Mouse (Mus musculus) midbrain, embryonic 10.5 days (tissue): Measurements from ENCODE around the gene Sfrp4. TPM values are rescaled to one million over a fixed set of nuclear protein-coding genes. Genes with fewer than 3 reads are reported as not detected.
"Not testable (repeated sequence)": the region's sequence is repeated elsewhere in the genome, so short reads cannot be mapped to it uniquely, and the experiment has no call there.

ENCODE experiments used
- DNase-seq: peaks from one replicate; pipeline ENCODE4 v3.0.0-alpha.2; 2017; ENCODE audit warnings: low spot score
- H3K27ac ChIP-seq: fragments of 300-500 bp; sonication (generic); replicated peaks from 2 replicates; pipeline ENCODE4 v1.5.1; 2016; ENCODE audit warnings: mild to moderate bottlenecking
- H3K27me3 ChIP-seq: fragments of 300-500 bp; sonication (generic); 2 replicates; pipeline ENCODE4 v1.6.1; 2016; ENCODE audit warnings: low read depth, mild to moderate bottlenecking; ENCODE audit not compliant: poor library complexity, severe bottlenecking
- H3K36me3 ChIP-seq: fragments of 300-500 bp; sonication (generic); 2 replicates; pipeline ENCODE4 v1.6.1; 2016; ENCODE audit warnings: mild to moderate bottlenecking, moderate library complexity
- H3K4me1 ChIP-seq: fragments of 300-500 bp; sonication (generic); 2 replicates; pipeline ENCODE4 v1.6.1; 2016
- H3K4me3 ChIP-seq: fragments of 300-500 bp; sonication (generic); 2 replicates; pipeline ENCODE4 v1.5.1; 2016; ENCODE audit warnings: mild to moderate bottlenecking, moderate library complexity
- H3K9me3 ChIP-seq: fragments of 300-500 bp; sonication (generic); replicated peaks from 2 replicates; pipeline ENCODE4 v1.6.1; 2016; ENCODE audit warnings: mild to moderate bottlenecking
- WGBS: fragments of 180-500 bp; shearing (Covaris S2); methylation state at CpG from one replicate; pipeline ENCODE4 v1.1.7; 2016; 5-methylcytosine and 5-hydroxymethylcytosine counted together
- polyA plus RNA-seq: library from polyadenylated mRNA; unstranded; fragments of >200 nt; fragmentation: Nextera tagmentation; extraction: Ambion mirVana; gene quantifications from 2 replicates; pipeline ENCODE4 v1.2.1, GENCODE M21; 2016

Sfrp4 gene
- polyA plus RNA-seq = 0.81 and 3.0 TPM in 2 replicates

DNA sequence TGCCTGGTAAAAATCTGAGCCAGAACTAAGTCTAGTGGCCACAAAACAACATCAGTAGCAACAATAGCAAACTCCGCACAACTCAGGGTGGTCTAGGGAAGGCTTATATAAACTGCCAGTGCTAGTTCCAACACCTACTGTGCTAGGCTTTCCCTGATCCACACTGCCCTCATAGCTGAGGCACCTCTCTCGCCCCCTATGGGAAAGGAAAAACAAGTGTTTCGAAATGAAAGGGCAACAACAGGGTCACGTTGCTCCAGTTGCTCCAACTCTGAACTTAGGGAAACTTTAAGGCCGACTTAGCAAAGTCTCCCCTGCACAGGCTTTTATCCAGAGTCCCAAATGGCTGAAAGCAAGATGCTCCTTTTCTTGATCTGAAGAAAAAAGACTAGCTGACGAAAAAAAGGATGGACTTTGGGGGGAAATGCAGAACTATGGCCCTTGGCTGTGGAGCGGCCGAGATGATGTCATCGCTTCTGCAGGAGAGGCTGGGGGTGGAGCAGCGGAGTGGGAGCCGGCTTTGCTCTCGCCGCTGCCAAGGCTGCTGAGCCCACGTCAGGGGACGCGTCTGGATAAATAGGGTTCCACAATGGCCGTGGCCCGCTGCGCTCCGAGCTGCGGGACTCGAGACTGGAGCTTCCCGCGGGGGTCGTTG lies at the start of gene Sfrp4:
Gene Sfrp4 (plus strand): TSS at position 532 of the 655 bp plus-strand sequence.
- Histone ChIP-seq H3K27ac (peak within 1 kb of the TSS; percentile 81), H3K4me3 (peak within 1 kb of the TSS; percentile 64), H3K27me3 (peaks cover 48% of the 10 kb centered on the region), H3K36me3 (no peaks in the 10 kb centered on the region), H3K9me3 (no peaks in the 10 kb centered on the region), H3K4me1 (peaks cover 37% of the 10 kb centered on the region)
- DNase-seq = peak; percentile 73
- WGBS = 2% methylated on average over 25 of the region's 25 CpGs

DNA sequence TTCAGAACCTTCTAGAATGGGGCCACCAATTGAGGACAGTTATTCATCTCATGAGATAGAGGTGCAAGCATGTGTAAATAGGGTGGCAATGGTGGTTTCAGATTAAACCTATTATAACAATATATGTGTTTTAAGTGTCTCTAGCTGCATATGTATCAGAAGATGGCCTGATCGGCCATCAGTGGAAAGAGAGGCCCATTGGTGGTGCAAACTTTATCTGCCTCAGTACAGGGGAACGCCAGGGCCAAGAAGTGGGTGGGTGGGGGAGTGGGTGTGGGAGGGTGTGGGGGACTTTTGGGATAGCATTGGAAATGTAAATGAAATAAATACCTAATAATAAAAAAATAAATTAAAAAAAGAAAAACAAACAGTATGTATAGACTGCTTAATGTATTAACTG lies 48.2 kb upstream of the Sfrp4 start:
- 89% methylated on average over 2 of the region's 2 CpGs for WGBS
- not testable (repeated sequence) for H3K27ac ChIP-seq, H3K27me3 ChIP-seq, DNase-seq, H3K9me3 ChIP-seq, H3K36me3 ChIP-seq, H3K4me3 ChIP-seq, H3K4me1 ChIP-seq

DNA sequence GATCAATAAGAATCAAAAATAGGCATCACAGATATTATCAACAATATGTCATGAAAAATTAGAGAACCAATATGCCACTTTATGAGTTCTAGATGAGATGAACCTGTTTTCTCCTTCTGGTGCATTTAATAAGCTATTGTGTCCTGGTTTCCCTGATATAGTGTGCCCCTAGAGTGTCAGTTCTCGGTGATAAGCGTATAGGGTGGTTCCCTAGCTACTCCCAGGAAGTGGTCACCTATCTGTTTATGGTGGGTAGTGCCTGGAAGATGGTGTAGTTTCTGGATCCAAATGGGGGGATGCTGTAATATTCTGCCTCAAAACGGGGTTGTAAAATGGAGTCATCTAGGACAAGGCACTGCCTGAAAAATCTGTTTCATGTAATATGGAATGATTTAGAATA lies 47.0 kb upstream of the Sfrp4 start:
- Histone ChIP-seq H3K9me3 (no peaks in the 10 kb centered on the region), H3K27me3 (no peaks in the 10 kb centered on the region), H3K36me3 (no peaks in the 10 kb centered on the region), H3K4me1 (no peaks in the 10 kb centered on the region), H3K27ac (no peak overlapping the region), H3K4me3 (no peak overlapping the region)
- no peak for DNase-seq
- WGBS = 89% methylated on average over 3 of the region's 3 CpGs

DNA sequence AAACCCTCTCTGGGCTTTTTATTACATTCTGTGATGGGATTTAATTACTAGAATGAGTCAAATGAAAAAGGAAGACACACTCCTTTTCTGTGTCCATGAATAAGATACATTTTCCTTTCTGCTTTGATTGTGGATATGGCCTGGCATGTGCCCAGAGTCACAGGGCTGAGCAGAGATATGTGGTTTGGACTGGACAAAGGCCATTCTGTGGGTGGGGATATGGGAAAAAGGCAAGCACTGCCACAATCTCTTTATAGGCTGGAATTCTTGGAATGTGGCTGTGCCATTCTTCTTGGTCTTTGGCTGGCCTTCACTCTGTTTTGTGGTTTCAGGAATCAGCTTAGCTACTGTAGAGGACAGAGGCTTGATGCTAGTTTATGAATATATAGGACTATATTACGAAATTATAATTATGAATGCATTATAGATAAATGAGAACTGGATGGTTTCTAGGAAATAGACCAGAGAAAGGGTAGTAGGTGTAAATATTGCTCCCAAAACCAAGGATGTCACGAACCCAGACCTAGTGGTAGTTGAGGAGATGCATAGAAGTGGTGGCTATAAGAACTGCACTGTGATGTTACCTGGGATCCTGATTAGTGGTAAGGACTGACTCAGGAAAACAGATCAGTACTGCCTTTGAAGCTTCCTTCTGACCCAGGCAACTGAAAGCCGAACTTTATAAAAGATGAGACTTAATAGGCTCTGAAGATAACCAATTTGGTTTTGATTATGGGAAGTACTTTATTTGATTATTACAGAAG lies 31.7 kb upstream of the Sfrp4 start:
- 85% methylated on average over 3 of the region's 3 CpGs for WGBS
- Histone ChIP-seq H3K4me3 (no peak overlapping the region), H3K36me3 (0 out of 2 replicates have a peak, but pooled peaks cover 4% of the 10 kb centered on the region), H3K27me3 (no peaks in the 10 kb centered on the region), H3K4me1 (0 out of 2 replicates have a peak, but pooled peaks cover 3% of the 10 kb centered on the region), H3K9me3 (no peaks in the 10 kb centered on the region), H3K27ac (no peak overlapping the region)
- no peak for DNase-seq

DNA sequence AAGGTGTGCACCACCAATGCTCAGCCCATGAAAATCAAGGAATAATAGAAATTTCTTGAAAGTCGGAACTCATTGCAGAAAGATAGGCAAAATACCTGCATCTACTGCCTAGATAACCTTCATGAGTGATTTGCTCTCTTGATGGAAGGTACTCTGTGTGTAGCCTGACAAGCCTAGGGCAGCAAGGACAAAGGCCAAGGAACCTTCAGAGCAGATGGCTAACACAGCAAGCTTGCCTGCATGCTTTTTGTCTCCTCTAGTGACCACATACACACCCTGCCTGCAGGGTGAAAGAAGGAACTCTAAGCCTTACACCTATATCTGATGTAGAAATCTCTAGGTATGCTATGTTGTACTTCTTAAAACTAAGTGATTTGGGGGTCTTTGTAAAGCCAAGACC lies 27.8 kb upstream of the Sfrp4 start:
- Histone ChIP-seq H3K36me3 (0 out of 2 replicates have a peak, but pooled peaks cover 4% of the 10 kb centered on the region), H3K9me3 (no peaks in the 10 kb centered on the region), H3K4me3 (no peak overlapping the region), H3K27me3 (no peaks in the 10 kb centered on the region), H3K27ac (no peak overlapping the region), H3K4me1 (0 out of 2 replicates have a peak, but pooled peaks cover 3% of the 10 kb centered on the region)
- no peak for DNase-seq
- WGBS = 89% methylated on average over 1 of the region's 1 CpGs

DNA sequence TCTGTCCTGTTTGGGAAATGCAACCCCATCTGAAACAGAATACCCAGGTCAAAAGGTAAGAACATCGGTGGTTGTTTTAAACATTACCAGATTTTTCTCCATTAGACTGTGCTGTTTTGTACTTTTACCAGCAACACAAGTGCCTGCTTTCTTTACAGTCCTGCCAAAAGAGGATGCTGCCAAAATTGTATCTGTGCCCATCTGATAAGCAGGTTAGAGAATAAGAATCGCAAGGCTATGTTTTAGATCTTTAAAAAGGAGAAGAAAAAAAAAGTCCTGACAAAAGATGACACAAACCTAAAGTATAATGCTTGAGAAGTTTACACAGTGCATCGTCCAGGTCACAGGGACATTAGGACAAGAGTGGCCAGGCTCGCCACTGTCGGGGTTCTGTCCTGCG lies 23.7 kb upstream of the Sfrp4 start:
- no peaks in the 10 kb centered on the region for H3K4me1 ChIP-seq
- H3K9me3 ChIP-seq = no peaks in the 10 kb centered on the region
- H3K36me3 ChIP-seq = no peaks in the 10 kb centered on the region
- no peak overlapping the region for H3K4me3 ChIP-seq
- 90% methylated on average over 6 of the region's 6 CpGs for WGBS
- no peak for DNase-seq
- no peak overlapping the region for H3K27ac ChIP-seq
- H3K27me3 ChIP-seq = no peaks in the 10 kb centered on the region

GRCm38 (mm10) chr13:19602531-19602930 lies 20.4 kb upstream of the Sfrp4 start:
- no peaks in the 10 kb centered on the region for H3K9me3 ChIP-seq
- H3K27me3 ChIP-seq = no peaks in the 10 kb centered on the region
- WGBS = 92% methylated on average over 1 of the region's 1 CpGs
- H3K36me3 ChIP-seq = no peaks in the 10 kb centered on the region
- no peak for DNase-seq
- no peak overlapping the region for H3K4me3 ChIP-seq
- no peak overlapping the region for H3K27ac ChIP-seq
- no peaks in the 10 kb centered on the region for H3K4me1 ChIP-seq

GRCm38 (mm10) chr13:19603719-19604118 lies 19.2 kb upstream of the Sfrp4 start:
- Histone ChIP-seq H3K27ac (no peak overlapping the region), H3K9me3 (no peaks in the 10 kb centered on the region), H3K27me3 (no peaks in the 10 kb centered on the region), H3K36me3 (no peaks in the 10 kb centered on the region), H3K4me3 (no peak overlapping the region), H3K4me1 (no peaks in the 10 kb centered on the region)
- DNase-seq = no peak
- 83% methylated on average over 1 of the region's 1 CpGs for WGBS

DNA sequence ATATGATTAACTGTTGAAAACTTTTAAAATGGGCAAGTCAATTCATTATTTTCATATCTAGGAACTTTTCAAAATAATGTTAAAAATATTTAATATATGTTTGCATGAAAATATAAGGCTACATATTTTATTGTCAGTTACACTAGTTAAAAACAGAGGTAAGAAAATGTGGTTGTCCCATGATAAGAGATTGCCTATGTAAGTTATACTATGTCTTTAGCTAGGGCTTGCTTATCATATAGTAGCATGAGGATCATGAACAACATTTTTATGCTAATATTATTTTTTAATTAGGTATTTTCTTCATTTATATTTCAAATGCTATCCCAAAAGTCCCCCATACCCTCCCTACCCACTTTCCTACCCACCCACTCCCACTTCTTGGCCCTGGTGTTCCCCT lies 18.0 kb upstream of the Sfrp4 start:
- Histone ChIP-seq H3K27ac (no peak overlapping the region), H3K27me3 (no peaks in the 10 kb centered on the region), H3K4me1 (no peaks in the 10 kb centered on the region), H3K9me3 (no peaks in the 10 kb centered on the region), H3K36me3 (no peaks in the 10 kb centered on the region), H3K4me3 (no peak overlapping the region)
- no peak for DNase-seq

- H3K36me3 ChIP-seq = no peaks in the 10 kb centered on the region
- peaks cover 12% of the 10 kb centered on the region for H3K4me1 ChIP-seq
- no peak overlapping the region for H3K27ac ChIP-seq
- no peak for DNase-seq
- no peaks in the 10 kb centered on the region for H3K9me3 ChIP-seq
- no peak overlapping the region for H3K4me3 ChIP-seq
- no peaks in the 10 kb centered on the region for H3K27me3 ChIP-seq
Observed at GRCm38 (mm10) chr13:19608120-19608519, 14.8 kb upstream of the Sfrp4 start.

DNA sequence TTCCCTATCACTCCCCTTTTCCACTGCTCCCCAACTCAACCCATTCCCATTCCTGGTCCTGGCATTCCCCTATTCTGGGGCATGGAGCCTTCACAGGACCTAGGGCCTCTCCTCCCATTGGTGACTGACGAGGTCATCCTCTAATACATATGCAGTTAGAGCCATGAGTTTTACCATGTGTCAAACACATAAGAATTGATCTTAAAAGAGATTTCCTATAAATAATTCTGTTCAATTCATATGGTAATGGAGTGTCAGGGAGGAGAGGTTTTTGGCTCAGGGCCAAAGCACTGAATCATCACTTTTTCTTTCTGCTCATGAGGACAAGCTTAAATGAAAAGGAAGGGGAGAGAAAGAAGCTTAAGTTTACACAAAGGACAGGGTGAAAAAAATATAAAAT lies 10.6 kb upstream of the Sfrp4 start:
- no peaks in the 10 kb centered on the region for H3K9me3 ChIP-seq
- DNase-seq = no peak
- H3K27ac ChIP-seq = peak overlapping the region; percentile 68; the same call in 1 of the 2 replicates
- peaks cover 16% of the 10 kb centered on the region for H3K4me1 ChIP-seq
- H3K27me3 ChIP-seq = no peaks in the 10 kb centered on the region
- H3K4me3 ChIP-seq = no peak overlapping the region
- H3K36me3 ChIP-seq = 0 out of 2 replicates have a peak, but pooled peaks cover 7% of the 10 kb centered on the region
- 53% methylated on average over 1 of the region's 1 CpGs for WGBS

DNA sequence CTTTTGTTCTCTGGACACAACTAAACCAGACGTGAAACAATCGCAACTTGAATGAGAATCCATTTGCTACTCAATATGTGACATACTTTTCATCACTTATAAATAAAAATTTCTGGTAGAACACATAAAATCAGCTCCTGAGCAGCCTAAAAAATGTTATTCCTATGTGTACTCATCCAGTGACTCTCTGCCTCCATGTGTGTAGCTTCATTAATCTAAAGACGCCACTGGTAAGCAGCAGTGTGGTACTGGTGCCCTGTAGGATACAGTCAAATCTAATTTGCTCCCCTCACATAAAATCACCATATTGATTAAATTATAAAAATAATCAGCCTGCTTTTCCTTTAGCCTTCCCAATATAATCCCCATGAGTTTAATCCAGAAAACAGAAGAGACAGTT lies 9.9 kb upstream of the Sfrp4 start:
- DNase-seq = no peak
- H3K36me3 ChIP-seq = 0 out of 2 replicates have a peak, but pooled peaks cover 7% of the 10 kb centered on the region
- H3K4me1 ChIP-seq = peaks cover 18% of the 10 kb centered on the region
- H3K27me3 ChIP-seq = no peaks in the 10 kb centered on the region
- no peak overlapping the region for H3K4me3 ChIP-seq
- WGBS = 80% methylated on average over 3 of the region's 3 CpGs
- H3K9me3 ChIP-seq = no peaks in the 10 kb centered on the region
- peak overlapping the region; percentile 68; the same call in 1 of the 2 replicates for H3K27ac ChIP-seq

- H3K4me3 ChIP-seq = no peak overlapping the region
- peaks cover 23% of the 10 kb centered on the region for H3K4me1 ChIP-seq
- no peak for DNase-seq
- H3K36me3 ChIP-seq = 0 out of 2 replicates have a peak, but pooled peaks cover 7% of the 10 kb centered on the region
- H3K27ac ChIP-seq = no peak overlapping the region; the same call in 1 of the 2 replicates
- WGBS = 92% methylated on average over 1 of the region's 1 CpGs
- no peaks in the 10 kb centered on the region for H3K9me3 ChIP-seq
- H3K27me3 ChIP-seq = no peaks in the 10 kb centered on the region
Observed at GRCm38 (mm10) chr13:19613426-19613825, 9.5 kb upstream of the Sfrp4 start.
